Mouse (Mus musculus): Measurements from ENCODE around the gene Ppp1r37.

DNA sequence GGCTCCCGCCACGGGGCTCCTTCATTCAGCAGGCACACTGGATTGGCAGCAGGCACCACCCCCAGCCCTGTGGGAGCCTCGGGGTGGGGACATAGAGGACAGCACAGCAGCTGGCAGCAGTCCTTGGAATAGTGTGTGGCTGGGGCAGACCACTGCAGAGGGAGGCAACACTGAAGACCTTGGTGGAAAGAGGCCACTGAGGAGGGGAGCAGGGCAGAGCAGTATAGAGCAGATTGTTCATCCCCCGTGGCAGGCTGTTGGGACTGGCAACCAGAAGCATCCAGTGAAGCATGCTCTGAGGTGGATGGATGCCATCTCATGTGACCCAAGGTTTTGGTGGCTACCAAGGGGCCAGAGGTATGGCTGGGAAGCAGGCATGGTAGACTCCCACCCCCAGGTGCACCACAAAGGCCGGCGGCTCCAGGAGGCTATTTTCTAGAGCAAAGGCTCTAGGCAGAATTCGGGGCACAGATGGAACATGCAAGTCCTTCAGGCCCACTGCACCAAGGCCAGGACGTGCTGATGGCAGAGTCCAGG, 20.7 kb downstream of the Ppp1r37 start:
- TF ChIP-seq CTCF (IDR thresholded peaks at IDR 0.05; ENCODE audit: low read depth, low read length) (no peak), POLR2A (IDR thresholded peaks at IDR 0.05; ENCODE audit: borderline replicate concordance, low read depth, low read length) (no peak)
